Mouse (Mus musculus) right cerebral cortex, postnatal 25 days (tissue): Measurements from ENCODE around the gene Cytl1.

Experiments used
- DNase-seq: peaks from one replicate; pipeline ENCODE4 v3.0.0; 2022

Cytl1 gene

DNA sequence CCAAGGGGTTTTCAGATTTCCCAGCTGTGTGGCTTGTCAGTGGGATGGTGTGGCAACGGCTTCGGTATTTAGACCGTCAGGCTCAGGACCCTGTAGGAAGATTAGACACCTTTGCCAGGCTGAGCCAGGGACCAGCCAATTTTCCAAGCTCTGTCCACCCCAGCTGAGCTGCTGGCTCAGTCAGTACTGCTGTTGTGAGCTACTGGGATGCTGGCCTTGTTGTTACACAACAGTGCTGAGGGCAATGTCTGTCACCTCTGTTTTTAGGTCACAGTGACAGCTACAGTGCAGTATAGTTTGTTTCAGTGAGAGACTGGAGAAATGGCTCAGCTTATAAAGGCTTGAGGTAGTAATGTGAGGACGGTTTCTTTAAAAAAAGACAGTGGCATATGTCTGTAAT is 38.7 kb downstream of the Cytl1 start:
- no peak for DNase-seq

DNA sequence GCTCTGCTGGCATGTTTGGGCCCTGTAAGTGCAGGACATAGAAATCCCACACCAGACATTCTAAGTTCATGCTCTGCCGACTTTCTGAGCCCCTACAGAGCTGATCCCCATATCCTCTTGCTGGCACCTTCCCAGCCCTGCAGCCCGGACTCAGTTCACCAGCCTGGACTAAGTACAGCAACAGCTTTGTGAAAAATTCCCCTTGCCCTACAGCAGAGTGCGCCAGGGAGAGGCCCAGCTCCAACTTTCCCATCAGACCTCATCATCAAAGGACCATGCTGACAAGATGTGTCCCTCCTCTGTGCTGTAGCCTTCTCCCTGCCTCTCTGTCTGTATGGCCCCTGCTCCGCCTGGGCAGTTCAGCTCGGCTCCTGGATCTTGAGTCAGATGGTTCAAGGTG is 40.4 kb downstream of the Cytl1 start:
- no peak for DNase-seq

DNA sequence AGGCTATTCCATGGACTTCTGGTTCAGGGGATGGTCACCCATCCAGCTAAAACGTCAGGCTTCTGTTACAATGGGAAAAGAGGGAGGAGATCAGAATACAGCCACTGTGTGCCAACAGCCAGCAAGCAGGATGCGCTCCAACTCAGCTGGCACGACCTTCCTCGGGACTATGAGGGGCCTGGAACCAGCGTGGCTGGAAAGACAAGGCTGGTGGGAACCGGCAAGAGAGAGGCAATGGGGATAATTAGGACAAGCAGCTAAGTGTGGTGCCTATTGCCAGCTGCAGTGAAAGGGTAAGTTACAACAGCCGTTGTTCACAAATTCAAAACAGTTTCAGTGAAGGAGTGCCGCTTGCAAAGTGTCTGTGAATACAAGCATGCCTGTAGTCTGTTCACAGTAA is 48.0 kb downstream of the Cytl1 start:
- no peak for DNase-seq

DNA sequence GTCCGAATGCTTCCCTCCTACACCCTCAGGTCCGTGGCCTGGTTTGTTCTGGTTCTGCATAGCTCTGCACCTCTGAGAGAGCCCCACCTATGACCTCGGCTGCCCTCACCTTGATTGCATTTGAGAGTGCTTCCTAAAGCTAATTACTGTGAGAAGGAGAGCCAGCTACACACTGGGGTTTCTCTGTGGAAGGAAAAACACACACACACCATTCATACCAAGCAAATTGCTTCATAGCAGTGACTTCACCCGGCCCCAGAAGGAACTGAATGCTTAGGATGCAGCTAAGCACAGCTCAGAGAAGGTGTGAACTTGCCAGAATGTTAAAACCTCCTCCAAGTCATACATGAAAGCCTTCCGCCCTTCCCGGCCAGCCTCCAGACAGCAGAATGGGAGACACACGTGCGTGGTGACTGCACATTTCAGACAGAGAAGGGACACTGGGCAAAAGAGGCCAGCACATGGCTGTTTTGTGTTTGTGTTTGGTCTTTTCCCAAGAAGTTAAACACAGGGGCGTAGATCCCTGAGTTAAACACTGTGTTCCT is 49.6 kb downstream of the Cytl1 start:
- no peak for DNase-seq
